Mouse (Mus musculus) lung, postnatal 0 days (tissue): Measurements from ENCODE around the gene Hivep3.

Experiments
- CTCF ChIP-seq: IDR thresholded peaks from 2 replicates; pipeline ENCODE4 v1.5.1; 2016; ENCODE audit warnings: antibody characterized with exemption, mild to moderate bottlenecking
- EP300 ChIP-seq: IDR thresholded peaks from 2 replicates; pipeline ENCODE4 v1.6.1; 2016; ENCODE audit warnings: antibody characterized with exemption, mild to moderate bottlenecking, control low read depth

DNA sequence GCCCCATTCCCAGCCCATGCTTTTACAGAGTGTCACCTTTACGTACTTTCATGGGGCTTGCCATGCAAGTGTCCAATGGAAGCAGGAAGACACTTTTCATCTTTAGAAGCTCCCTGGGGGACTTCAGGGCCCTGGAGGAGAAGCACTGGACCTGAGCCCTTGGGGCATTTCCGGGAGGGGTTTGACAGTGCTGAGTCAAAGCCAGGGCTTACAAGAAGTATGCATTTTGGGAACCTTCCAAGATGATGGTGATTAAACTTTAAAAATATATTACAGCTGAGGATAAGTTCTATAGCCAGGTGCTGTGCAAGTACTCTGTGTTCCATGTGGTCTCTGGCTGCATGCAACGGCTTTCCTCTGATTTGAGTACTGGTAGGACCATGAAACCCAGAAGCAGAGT is 43.6 kb downstream of the Hivep3 start:
- TF ChIP-seq CTCF (no peak), EP300 (no peak)
